Mouse (Mus musculus) left cerebral cortex, adult 2 months (tissue): ENCODE measurements around the gene Efhd1. TPM values are rescaled to one million over a fixed set of nuclear protein-coding genes. Genes with fewer than 3 reads are reported as not detected.

Source experiments
- DNase-seq, 2 experiments: peaks; one replicate each; pipeline ENCODE4 v3.0.0; 2021 to 2022; ENCODE audit warnings: low spot score in 2 of 2, mixed read lengths in 1 of 2; ENCODE audit errors: extremely low spot score in 1 of 2
- H3K27ac ChIP-seq: fragments of 200-600 bp; 2 replicates; pipeline ENCODE4 v1.8.1; 2022
- H3K4me3 ChIP-seq: fragments of 200-600 bp; 2 replicates; pipeline ENCODE4 v1.8.1; 2022
- CTCF ChIP-seq: fragments of 200-600 bp; IDR thresholded peaks from 2 replicates; pipeline ENCODE4 v1.8.1; 2022; ENCODE audit warnings: antibody characterized with exemption, mild to moderate bottlenecking, moderate library complexity
- intact Hi-C: fragments of 180-260 bp; cut with DNase I; formaldehyde crosslinking; loops from one replicate; pipeline ENCODE4 v1.15.1; 2025
- long read RNA-seq, 2 experiments: library from polyadenylated mRNA; stranded (forward); transcript quantifications; one replicate each; pipeline ENCODE4 v2.0.0; 2021; ENCODE audit warnings: borderline mapping rate in 2 of 2
- total RNA-seq, 2 experiments: library from RNA; stranded (reverse); gene quantifications; 2 replicates each; pipeline ENCODE4 v1.2.3; 2021

Efhd1 gene
- total RNA-seq = 10 to 100 TPM in 1 of 2 experiments, 1 to 10 TPM in 1; 10.0 to 11.0 TPM
- long read RNA-seq, experiment 1, transcript Efhd1-201 (4 exons, 1,854 nt) = major isoform, 7 of 9 reads
- long read RNA-seq, experiment 1, partial matches to known transcripts = 1 of 9 reads
- long read RNA-seq, experiment 1, other reads (novel, unspliced or antisense) = 0 of 9 reads
- long read RNA-seq, experiment 2, transcript Efhd1-201 (4 exons, 1,854 nt) = major isoform, 10 of 13 reads
- long read RNA-seq, experiment 2, partial matches to known transcripts = 1 of 13 reads
- long read RNA-seq, experiment 2, other reads (novel, unspliced or antisense) = 2 of 13 reads

DNA sequence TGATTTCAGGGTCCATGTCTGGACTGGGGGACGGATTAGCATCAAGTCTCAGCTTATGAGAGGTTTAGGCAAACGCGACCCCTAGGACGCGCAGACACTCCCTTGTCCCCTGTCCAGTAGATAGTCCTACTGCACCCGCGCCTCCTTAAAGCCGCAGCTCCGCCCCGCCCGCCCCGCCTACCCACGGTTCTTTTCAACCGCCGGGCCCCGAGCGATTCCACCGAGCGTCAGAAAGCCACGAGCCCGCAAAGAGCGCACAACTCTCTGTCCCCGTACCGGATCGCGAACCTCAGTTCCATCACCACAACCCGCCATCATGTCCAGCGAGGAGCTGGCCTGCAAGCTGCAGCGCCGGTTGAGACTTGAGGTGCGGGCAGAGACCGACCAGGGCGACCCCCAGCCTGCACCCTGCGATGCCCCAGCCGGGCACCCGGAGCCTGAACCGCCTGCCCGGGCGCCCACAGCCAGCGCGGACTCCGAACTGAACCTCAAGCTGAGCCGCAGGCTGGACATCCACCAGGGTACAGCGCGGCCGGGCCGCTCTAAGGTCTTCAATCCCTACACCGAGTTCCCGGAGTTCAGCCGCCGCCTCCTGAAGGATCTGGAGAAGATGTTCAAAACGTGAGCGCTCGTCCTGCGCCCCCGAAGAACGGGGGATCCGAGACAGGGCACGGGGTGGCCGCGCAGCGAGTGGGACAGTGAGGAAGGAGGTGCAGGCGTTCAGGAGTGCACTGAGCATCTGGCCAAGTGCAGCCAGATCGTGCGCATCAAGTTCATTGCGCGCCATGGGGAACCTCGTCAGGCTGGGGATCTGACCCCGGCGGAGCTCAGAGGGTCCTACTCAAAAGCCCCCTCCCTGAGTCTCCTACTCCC lies at the start of gene Efhd1:
Gene Efhd1, plus strand, starts transcription at position 230 of the 873 bp plus-strand sequence.
- intact Hi-C loops = no loop called here
- H3K27ac ChIP-seq = peak within 1 kb of the TSS; percentile 45; the same call in 1 of the 2 replicates

DNA sequence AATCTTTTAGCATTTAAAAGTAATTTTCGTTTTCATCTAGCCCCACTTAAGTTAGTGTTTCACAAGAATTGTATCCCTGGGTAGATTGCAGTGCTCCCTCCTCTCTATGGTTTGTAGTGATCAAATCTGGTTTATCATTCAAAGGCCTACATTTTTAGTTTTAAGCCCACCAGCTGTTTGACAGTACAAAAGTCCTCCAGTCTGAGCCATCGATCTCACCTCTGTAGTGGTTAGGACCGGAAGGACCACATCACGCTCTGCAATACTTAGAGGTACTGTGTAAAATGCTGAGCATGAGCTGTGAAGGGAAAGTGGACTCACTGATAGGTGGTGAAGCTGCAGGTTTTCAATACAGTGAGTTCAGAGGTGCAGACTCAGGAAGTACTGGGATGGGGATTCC lies 49.4 kb upstream of the Efhd1 start:
- Histone ChIP-seq H3K4me3 (peak overlapping the region; percentile 77), H3K27ac (peak overlapping the region; percentile 92; the same call in 1 of the 2 replicates)
- intact Hi-C loops = loop anchor here (10.0 kb wide), 2 partner anchors 540 to 780 kb away; partner anchors contain the start of gene Atg16l1
- no peak for TF ChIP-seq CTCF
- DNase-seq = no peak

More for the DNA sequence above, at the start of gene Efhd1:
- TF ChIP-seq CTCF = no peak
- peak; percentile 15 to 22 for DNase-seq
- H3K4me3 ChIP-seq = peak within 1 kb of the TSS; percentile 55

DNA sequence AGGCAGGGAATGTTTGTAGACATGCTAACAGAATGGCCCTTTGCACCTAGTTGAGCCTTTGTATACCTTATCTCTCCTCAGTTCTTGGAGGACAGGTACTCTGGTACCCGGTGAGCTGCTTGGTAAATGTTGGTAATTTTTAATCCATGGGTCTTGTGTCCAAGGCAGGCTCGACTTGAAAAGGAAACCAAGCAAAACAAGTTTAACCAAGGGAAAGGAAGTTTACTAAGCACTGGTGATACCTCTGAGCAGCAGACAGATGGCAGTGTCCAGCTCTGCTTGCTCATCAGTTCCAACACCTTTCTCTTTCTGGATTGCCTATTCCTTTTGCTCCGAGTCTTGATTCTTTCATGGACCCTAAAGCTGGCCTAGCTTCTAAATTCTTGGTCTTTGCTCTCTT lies 46.2 kb upstream of the Efhd1 start:
- DNase-seq = no peak
- intact Hi-C loops = loop anchor here (10.0 kb wide), 2 partner anchors 537 to 783 kb away; partner anchors contain the start of gene Atg16l1
- no peak overlapping the region for H3K4me3 ChIP-seq
- H3K27ac ChIP-seq = no peak overlapping the region
- peak; percentile 76 for TF ChIP-seq CTCF

DNA sequence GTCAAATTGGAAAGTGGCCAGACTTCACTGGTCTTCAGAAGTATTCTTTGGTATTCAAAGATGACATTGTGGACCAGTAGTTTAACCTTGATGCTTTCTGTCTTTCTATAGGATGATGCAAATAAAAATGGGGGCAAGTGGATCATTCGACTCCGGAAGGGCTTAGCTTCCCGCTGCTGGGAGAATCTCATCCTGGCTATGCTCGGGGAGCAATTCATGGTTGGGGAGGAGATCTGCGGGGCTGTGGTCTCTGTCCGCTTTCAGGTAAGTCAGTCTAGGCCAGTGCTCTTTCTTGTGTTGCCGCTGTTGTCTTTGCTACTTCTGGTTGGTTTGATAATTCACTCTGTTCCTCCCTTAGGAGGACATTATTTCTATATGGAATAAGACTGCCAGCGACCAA lies 38.4 kb upstream of the Efhd1 start:
- TF ChIP-seq CTCF = no peak
- Histone ChIP-seq H3K27ac (no peak overlapping the region), H3K4me3 (no peak overlapping the region)
- DNase-seq = no peak
- intact Hi-C loops = no loop called here

DNA sequence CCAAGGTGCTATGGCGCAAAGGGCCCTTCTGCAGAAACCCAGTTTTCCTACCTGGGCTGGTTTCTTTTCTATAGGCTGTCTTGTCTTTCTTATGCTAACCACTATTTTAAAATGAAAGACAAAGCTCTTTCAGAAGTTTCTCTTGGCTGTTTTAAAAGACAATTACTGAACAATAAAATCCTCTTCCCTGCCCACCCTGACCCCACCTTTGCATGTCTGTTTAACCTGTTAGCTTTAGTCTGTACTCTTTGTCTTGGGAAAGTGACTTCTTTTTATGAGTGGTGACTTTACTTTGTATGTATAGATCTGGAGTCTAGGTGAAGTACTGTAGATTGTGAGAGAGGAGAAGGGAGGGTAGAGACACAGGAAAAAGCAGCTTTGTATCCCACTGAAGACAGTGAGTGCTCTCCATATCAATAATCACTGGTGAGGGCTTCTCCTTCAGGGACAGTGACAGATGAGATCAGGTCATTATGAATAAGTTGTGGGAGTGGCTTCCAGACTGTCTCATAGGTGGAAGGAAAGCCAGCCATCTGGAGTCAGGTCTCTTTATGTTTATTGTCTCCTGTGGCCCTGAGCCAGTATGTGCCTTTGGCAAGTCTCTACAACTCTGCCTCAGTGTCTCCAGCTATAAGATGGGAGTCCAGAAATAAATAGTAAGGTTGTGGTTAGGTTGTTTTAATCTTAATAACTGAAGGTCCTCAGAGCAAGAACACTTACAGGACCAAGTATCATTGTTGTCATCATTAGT lies 37.6 kb upstream of the Efhd1 start:
- intact Hi-C loops = no loop called here
- Histone ChIP-seq H3K27ac (no peak overlapping the region), H3K4me3 (no peak overlapping the region)
- TF ChIP-seq CTCF = no peak
- no peak for DNase-seq

DNA sequence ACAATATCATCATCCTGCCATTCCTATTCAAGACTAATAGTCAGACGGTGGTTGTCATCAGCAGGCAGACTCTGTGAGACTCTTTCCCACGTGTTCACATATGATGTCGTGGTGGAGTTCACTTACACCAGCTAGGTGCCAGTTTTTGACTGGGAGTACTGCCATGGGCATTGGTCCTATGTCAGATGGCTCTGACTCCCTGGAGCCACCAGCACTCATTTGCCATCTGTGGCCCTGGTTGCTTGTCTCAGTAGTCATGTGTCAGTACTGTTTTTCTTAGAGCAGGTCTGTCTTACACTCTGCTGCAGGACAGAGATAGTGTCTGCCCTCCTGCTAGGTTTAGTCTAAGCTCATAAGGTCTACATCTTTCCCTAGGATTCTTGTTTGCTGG lies 37.0 kb upstream of the Efhd1 start:
- no peak overlapping the region for H3K27ac ChIP-seq
- no peak for TF ChIP-seq CTCF
- no peak overlapping the region for H3K4me3 ChIP-seq
- no peak for DNase-seq
- intact Hi-C loops = no loop called here

DNA sequence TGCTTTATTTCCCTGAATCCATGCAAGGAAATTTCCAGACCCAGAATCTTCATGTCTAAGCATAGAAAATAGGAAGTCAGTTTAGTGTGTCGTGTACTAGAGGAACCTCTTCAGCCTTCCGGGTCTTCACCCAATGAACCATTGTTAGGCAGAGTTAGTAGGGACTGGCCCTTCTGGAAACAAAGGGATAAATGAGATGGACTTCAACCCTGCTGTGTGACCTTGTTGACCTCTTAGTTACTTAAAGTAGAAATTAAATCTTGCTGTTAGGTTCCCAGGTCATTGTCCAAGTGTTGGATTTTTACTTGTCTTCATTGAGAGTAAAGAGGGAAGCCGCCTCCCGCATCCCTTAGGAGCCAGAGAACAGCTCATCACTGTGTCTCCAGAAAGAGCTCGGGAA lies 33.6 kb upstream of the Efhd1 start:
- Histone ChIP-seq H3K27ac (no peak overlapping the region), H3K4me3 (no peak overlapping the region)
- TF ChIP-seq CTCF = no peak
- intact Hi-C loops = no loop called here
- no peak for DNase-seq

DNA sequence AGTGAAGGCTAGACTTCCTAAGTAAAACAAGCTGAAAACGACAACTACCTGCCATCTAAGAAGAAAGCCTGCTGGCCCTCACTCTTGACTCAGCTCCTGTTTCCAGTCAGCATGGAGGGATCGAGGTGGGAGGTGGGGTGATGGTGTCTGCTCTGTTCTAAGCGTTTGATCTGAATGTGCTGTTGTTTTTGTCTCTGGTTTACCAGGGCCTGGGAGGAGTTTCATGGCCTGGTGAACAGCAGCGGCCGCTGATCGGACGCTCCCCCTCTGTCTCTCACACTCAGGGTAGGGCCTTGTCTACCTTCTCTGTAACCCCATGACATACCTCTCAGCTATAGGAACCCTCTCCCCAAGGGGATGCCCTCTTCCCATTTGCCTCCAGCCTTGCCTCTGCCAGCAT lies 32.0 kb upstream of the Efhd1 start:
- Histone ChIP-seq H3K27ac (no peak overlapping the region), H3K4me3 (no peak overlapping the region)
- no peak for DNase-seq
- intact Hi-C loops = no loop called here
- TF ChIP-seq CTCF = no peak

DNA sequence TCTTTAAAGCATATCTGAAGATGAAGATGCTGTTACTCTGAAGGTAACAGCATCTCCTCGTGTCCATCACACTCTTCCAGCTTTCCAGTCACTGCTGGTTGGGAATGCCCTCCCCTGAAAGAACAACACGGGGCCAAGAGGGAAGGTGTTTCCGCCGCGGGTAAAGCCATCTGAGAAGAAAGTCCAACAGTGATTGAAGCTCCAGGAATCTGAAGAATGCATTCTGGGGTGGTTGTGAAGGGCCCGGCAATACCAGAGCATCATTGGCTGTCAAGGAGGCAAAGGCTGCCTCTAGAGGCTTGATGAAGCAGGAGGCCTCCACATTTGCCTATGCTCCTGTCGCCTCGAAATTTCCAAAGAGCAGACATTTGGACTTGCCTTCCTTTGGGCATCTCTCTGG lies 25.1 kb upstream of the Efhd1 start:
- intact Hi-C loops = no loop called here
- no peak overlapping the region for H3K4me3 ChIP-seq
- TF ChIP-seq CTCF = no peak
- no peak for DNase-seq
- H3K27ac ChIP-seq = no peak overlapping the region

DNA sequence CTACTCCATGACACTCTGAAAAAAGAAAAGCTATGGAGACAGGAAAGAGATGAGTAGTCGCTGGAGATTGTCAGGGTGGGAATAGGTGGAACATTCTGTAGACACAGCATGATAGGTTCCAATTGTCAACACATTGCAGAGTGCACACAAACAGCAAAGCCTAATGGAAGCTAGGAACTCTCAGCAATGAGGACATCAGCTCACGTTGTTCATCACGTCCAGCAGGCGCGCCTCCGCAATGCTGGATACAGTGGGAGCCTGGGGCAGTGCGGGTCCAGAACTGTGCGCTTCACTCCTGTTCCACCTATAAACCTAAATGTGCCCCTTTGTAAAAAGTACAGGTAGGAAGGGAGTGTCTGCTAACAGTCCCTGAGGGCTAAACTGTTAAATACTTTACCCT lies 21.1 kb upstream of the Efhd1 start:
- Histone ChIP-seq H3K4me3 (no peak overlapping the region), H3K27ac (no peak overlapping the region)
- DNase-seq = no peak
- no peak for TF ChIP-seq CTCF
- intact Hi-C loops = loop anchor here (10.0 kb wide), 1 partner anchor 522 kb away; no protein-coding TSS in a partner anchor

DNA sequence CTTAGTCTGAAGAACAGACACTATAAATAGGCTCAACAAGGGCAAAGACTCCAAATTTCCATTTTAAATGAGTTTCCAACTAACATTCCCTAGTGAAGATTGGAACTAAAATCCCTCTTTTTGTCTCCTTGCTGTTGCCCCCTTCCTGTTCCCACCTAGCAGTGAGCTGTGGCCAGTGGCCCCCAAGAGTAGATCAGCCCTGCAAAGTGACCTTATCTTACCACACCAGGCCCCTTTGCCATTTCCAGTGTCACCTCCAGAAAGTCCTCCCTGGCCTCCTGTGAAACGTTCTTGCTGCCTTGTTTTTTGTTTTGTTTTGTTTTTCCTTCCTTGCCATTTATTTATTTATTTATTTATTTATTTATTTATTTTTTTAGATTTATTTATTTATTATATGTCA lies 18.7 kb upstream of the Efhd1 start:
- DNase-seq = no peak
- H3K4me3 ChIP-seq = no peak overlapping the region
- H3K27ac ChIP-seq = no peak overlapping the region
- intact Hi-C loops = loop anchor here (10.0 kb wide), 1 partner anchor 519 kb away; no protein-coding TSS in a partner anchor
- no peak for TF ChIP-seq CTCF
